Mouse (Mus musculus): ENCODE results near the gene Clstn2. TPM values are rescaled to one million over a fixed set of nuclear protein-coding genes. Genes with fewer than 3 reads are reported as not detected.

The Clstn2 gene
- polyA plus RNA-seq, 1 experiment from 2014 or later, result 15.3 TPM

DNA sequence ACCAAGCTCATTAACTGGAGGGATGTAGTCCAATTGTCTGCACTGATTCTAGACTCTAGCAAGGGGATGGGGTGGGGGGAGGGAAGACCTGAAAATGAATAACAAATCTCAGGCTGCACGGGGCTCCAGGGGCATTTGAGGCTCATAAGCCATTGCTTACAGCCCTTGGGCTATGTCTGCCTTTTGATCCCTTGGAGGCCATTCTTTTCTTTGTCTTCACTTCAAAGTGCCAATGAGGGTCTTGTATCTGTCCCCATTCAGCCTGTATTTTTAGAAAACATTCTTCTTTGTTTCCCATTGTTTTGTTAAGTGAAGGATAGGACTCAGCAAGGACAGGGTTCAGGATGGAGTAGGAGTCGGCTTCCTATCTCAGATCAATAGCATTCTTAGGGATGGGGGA, 556.0 kb downstream of the Clstn2 start:
- H3K36me3 ChIP-seq, result no peaks in the 10 kb centered on the region
- no peak overlapping the region for H3K4me2 ChIP-seq
- no peaks in the 10 kb centered on the region for H3K27me3 ChIP-seq
- no peaks in the 10 kb centered on the region for H3K9me3 ChIP-seq
- H3K4me1 ChIP-seq (replicated peaks), result no peaks in the 10 kb centered on the region
- no peak overlapping the region for H3K27ac ChIP-seq (replicated peaks)
- no peak for ATAC-seq (ENCODE audit: low FRiP score, low read depth)
- no peak overlapping the region for H3K4me3 ChIP-seq
- H3K9ac ChIP-seq, result no peak overlapping the region
- WGBS, result 16% methylated on average over 2 of the region's 2 CpGs

- Histone ChIP-seq H3K36me3 (no peaks in the 10 kb centered on the region), H3K27ac (replicated peaks) (no peak overlapping the region)
- 73% methylated on average over 3 of the region's 3 CpGs for whole genome bisulfite sequencing
Measured at GRCm38 (mm10) chr9:97476456-97476855, 556.5 kb downstream of the Clstn2 start.

GRCm38 (mm10) chr9:97474896-97475295, 558.1 kb downstream of the Clstn2 start:
- H3K4me3 ChIP-seq, result no peak overlapping the region
- H3K9ac ChIP-seq, result no peak overlapping the region
- H3K27me3 ChIP-seq, result no peaks in the 10 kb centered on the region
- H3K36me3 ChIP-seq, result no peaks in the 10 kb centered on the region
- H3K4me2 ChIP-seq, result no peak overlapping the region
- ATAC-seq (ENCODE audit: low FRiP score, low read depth), result no peak
- H3K9me3 ChIP-seq, result no peaks in the 10 kb centered on the region
- WGBS, result 90% methylated on average over 6 of the region's 6 CpGs
- 0 out of 2 replicates have a peak, but pooled peaks cover 6% of the 10 kb centered on the region for H3K4me1 ChIP-seq (replicated peaks)
- H3K27ac ChIP-seq (replicated peaks), result no peak overlapping the region

More at GRCm38 (mm10) chr9:97476456-97476855, 556.5 kb downstream of the Clstn2 start:
- H3K27me3 ChIP-seq, result no peaks in the 10 kb centered on the region
- H3K4me1 ChIP-seq (replicated peaks), result 0 out of 2 replicates have a peak, but pooled peaks cover under 1% of the 10 kb centered on the region
- ATAC-seq (ENCODE audit: low FRiP score, low read depth), result peak; percentile 27; the same call in 1 of the 2 replicates
- no peak overlapping the region for H3K4me3 ChIP-seq
- H3K4me2 ChIP-seq, result no peak overlapping the region
- H3K9me3 ChIP-seq, result no peaks in the 10 kb centered on the region
- H3K9ac ChIP-seq, result no peak overlapping the region

DNA sequence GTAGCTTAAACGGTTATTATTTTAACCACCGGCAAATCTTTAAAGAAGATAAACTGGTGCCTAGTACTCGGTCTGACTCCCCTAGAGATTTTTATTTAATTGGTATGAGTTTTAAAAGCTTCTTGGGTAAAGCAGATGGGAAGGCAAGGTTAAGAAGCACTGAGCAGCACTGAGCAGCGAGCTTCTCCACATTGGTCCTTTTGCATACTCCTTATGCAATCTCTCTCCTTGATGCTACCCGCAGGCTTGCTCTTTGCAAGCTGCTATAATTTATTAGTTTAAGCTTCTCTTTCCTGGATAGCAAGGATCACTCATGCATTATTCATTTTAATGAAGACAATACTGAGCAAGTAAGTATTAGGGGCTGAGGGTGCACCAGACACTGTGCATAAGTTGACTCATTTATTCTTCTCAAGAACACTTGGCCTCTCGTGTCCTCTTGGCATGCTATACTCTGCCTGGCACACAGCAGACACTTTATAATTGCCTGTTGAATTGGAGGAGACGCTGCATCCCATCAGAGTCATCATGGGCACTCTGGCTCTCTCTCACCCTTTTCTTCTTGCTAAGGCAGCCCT, 561.9 kb downstream of the Clstn2 start:
- Histone ChIP-seq H3K36me3 (no peaks in the 10 kb centered on the region), H3K27ac (replicated peaks) (no peak overlapping the region), H3K27me3 (no peaks in the 10 kb centered on the region), H3K4me1 (replicated peaks) (0 out of 2 replicates have a peak, but pooled peaks cover 6% of the 10 kb centered on the region), H3K9ac (no peak overlapping the region), H3K9me3 (no peaks in the 10 kb centered on the region), H3K4me2 (no peak overlapping the region), H3K4me3 (no peak overlapping the region)
- 0 out of 2 replicates have a peak, but pooled peaks have one; percentile 59 for ATAC-seq (ENCODE audit: low FRiP score, low read depth)
- 55% methylated on average over 7 of the region's 7 CpGs for WGBS

GRCm38 (mm10) chr9:97460452-97460851, 572.5 kb downstream of the Clstn2 start:
- no peaks in the 10 kb centered on the region for H3K4me1 ChIP-seq (replicated peaks)
- 72% methylated on average over 6 of the region's 6 CpGs for WGBS
- no peak overlapping the region for H3K4me3 ChIP-seq
- no peak overlapping the region for H3K4me2 ChIP-seq
- H3K36me3 ChIP-seq, result peaks cover 12% of the 10 kb centered on the region; the same call in 1 of the 2 replicates
- H3K9me3 ChIP-seq, result no peaks in the 10 kb centered on the region
- no peak overlapping the region for H3K9ac ChIP-seq
- no peaks in the 10 kb centered on the region for H3K27me3 ChIP-seq
- no peak overlapping the region for H3K27ac ChIP-seq (replicated peaks)
- no peak for ATAC-seq (ENCODE audit: low FRiP score, low read depth)

- Histone ChIP-seq H3K27ac (replicated peaks) (no peak overlapping the region), H3K36me3 (peaks cover 12% of the 10 kb centered on the region; the same call in 1 of the 2 replicates), H3K4me1 (replicated peaks) (no peaks in the 10 kb centered on the region), H3K4me3 (no peak overlapping the region), H3K4me2 (no peak overlapping the region), H3K9me3 (no peaks in the 10 kb centered on the region), H3K9ac (no peak overlapping the region), H3K27me3 (no peaks in the 10 kb centered on the region)
- no peak for ATAC-seq (ENCODE audit: low FRiP score, low read depth)
- 70% methylated on average over 4 of the region's 4 CpGs for WGBS
Measured at GRCm38 (mm10) chr9:97459745-97460144, 573.2 kb downstream of the Clstn2 start.

GRCm38 (mm10) chr9:97449316-97450050, 583.5 kb downstream of the Clstn2 start:
- 73% methylated on average over 13 of the region's 13 CpGs for WGBS
- no peak for ATAC-seq (ENCODE audit: low FRiP score, low read depth)
- H3K36me3 ChIP-seq, result 0 out of 2 replicates have a peak, but pooled peaks cover 4% of the 10 kb centered on the region
- H3K27me3 ChIP-seq, result no peaks in the 10 kb centered on the region
- no peak overlapping the region for H3K4me3 ChIP-seq
- no peaks in the 10 kb centered on the region for H3K4me1 ChIP-seq (replicated peaks)
- H3K27ac ChIP-seq (replicated peaks), result no peak overlapping the region
- H3K9me3 ChIP-seq, result no peaks in the 10 kb centered on the region
- no peak overlapping the region for H3K4me2 ChIP-seq
- H3K9ac ChIP-seq, result no peak overlapping the region

DNA sequence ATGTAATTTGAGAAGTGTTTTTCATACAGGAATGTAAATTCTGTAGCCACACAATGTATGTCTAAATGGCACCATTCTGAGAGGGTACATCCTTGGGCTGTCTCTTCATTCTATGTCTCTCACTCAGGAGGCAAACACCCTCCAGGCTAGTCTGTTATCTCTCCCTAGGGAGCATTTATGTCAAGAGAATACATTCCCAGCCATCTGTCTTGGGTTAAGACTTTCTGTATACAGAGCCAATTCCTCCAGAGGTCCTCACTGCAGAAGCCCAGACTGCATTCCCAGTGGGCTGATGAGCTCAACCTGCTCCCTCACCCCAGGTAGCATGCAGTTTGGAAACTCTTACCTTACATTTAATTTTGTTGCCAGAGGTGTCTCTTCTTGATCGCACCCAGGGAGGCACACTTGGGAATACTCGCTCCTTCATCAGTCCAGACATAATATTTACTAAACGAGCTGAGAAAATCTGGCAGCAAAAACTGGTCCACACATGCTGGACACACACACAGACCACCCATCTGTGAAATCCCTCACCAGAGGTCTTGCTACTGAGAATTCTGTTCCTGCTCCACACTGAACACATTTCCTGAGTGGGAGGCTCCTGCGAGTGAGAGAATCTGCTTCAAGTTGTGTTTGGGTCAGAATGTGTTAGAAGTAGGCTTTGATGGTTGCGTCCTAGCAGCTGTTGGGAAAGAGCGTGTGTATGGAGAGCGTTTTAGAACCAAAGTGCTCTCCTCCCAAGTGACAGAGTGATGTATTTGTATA, 592.9 kb downstream of the Clstn2 start:
- H3K27me3 ChIP-seq, result no peaks in the 10 kb centered on the region
- no peak for ATAC-seq (ENCODE audit: low FRiP score, low read depth)
- H3K27ac ChIP-seq (replicated peaks), result no peak overlapping the region
- no peaks in the 10 kb centered on the region for H3K36me3 ChIP-seq
- 49% methylated on average over 7 of the region's 7 CpGs for WGBS
- H3K4me2 ChIP-seq, result no peak overlapping the region
- H3K4me1 ChIP-seq (replicated peaks), result no peaks in the 10 kb centered on the region
- no peaks in the 10 kb centered on the region for H3K9me3 ChIP-seq
- H3K4me3 ChIP-seq, result no peak overlapping the region
- H3K9ac ChIP-seq, result no peak overlapping the region

GRCm38 (mm10) chr9:97434666-97435065, 598.3 kb downstream of the Clstn2 start:
- H3K27ac ChIP-seq (replicated peaks), result no peak overlapping the region
- 54% methylated on average over 3 of the region's 3 CpGs for WGBS
- no peaks in the 10 kb centered on the region for H3K9me3 ChIP-seq
- no peaks in the 10 kb centered on the region for H3K4me1 ChIP-seq (replicated peaks)
- H3K36me3 ChIP-seq, result no peaks in the 10 kb centered on the region
- H3K9ac ChIP-seq, result no peak overlapping the region
- no peak overlapping the region for H3K4me3 ChIP-seq
- no peak for ATAC-seq (ENCODE audit: low FRiP score, low read depth)
- no peak overlapping the region for H3K4me2 ChIP-seq
- H3K27me3 ChIP-seq, result no peaks in the 10 kb centered on the region

DNA sequence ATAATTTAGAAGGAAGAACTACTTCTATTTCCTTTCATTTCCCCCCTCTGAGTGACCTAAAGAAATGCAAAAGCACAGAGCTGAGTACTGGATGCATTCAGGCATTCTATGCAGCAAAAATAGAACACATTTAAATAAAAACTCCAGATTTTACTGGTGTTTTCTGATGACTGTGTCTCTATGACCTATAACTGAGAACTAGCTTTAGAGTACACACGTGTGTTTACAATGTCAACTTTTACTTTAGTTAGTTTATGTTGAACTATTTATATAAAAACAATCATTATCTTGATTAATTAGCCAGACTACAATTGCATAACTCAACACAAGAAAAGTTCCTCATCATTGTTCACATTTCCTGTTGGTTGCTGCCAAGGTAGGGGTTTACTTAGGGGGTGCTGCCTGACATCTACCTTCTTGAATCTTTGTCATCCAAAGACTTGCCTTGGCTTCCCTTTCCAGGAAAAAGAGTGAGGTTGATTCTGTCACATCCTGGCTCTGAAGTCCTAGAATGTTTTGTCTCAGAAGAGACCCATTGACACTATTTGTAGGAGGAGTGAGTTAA, 603.0 kb downstream of the Clstn2 start:
- H3K9me3 ChIP-seq, result no peaks in the 10 kb centered on the region
- no peaks in the 10 kb centered on the region for H3K36me3 ChIP-seq
- no peaks in the 10 kb centered on the region for H3K27me3 ChIP-seq
- no peak overlapping the region for H3K4me3 ChIP-seq
- no peaks in the 10 kb centered on the region for H3K4me1 ChIP-seq (replicated peaks)
- no peak overlapping the region for H3K27ac ChIP-seq (replicated peaks)
- no peak overlapping the region for H3K4me2 ChIP-seq
- H3K9ac ChIP-seq, result no peak overlapping the region
- 89% methylated on average over 1 of the region's 1 CpGs for WGBS
- ATAC-seq (ENCODE audit: low FRiP score, low read depth), result no peak

DNA sequence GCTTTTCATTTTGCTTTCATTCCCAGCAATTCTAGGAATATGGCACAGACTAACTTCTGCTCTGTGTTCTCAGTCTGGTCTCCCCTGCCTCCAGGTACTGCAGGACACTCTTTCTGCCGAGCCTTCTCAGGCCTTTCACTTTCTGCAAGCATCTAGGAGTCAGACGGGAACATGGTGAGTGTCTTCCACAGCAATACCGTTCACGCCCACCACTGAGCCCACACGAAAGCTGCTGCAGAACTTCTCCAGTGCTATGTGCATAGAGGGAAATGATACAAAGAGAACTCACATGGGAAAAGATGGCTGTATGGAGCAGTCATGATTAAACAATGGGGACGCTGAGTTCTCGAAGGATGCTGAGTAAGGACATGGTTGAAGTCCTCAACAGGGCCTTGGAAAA, 604.9 kb downstream of the Clstn2 start:
- no peak for ATAC-seq (ENCODE audit: low FRiP score, low read depth)
- no peaks in the 10 kb centered on the region for H3K36me3 ChIP-seq
- no peak overlapping the region for H3K27ac ChIP-seq (replicated peaks)
- H3K4me2 ChIP-seq, result no peak overlapping the region
- WGBS, result 90% methylated on average over 7 of the region's 7 CpGs
- H3K4me1 ChIP-seq (replicated peaks), result no peaks in the 10 kb centered on the region
- H3K4me3 ChIP-seq, result no peak overlapping the region
- H3K9me3 ChIP-seq, result no peaks in the 10 kb centered on the region
- H3K9ac ChIP-seq, result no peak overlapping the region
- no peaks in the 10 kb centered on the region for H3K27me3 ChIP-seq

GRCm38 (mm10) chr9:97420896-97421295, 612.1 kb downstream of the Clstn2 start:
- H3K4me1 ChIP-seq (replicated peaks), result no peaks in the 10 kb centered on the region
- WGBS, result 55% methylated on average over 5 of the region's 5 CpGs
- H3K9ac ChIP-seq, result no peak overlapping the region
- H3K27ac ChIP-seq (replicated peaks), result no peak overlapping the region
- no peaks in the 10 kb centered on the region for H3K9me3 ChIP-seq
- no peaks in the 10 kb centered on the region for H3K36me3 ChIP-seq
- H3K4me3 ChIP-seq, result no peak overlapping the region
- H3K27me3 ChIP-seq, result no peaks in the 10 kb centered on the region
- H3K4me2 ChIP-seq, result no peak overlapping the region
- no peak for ATAC-seq (ENCODE audit: low FRiP score, low read depth)
